Mouse (Mus musculus): ENCODE results near the gene Trpm2.

GRCm38 (mm10) chr10:77971191-77971590 is 828 bp upstream of the Trpm2 start:
- TF ChIP-seq ZMIZ1 (IDR thresholded peaks at IDR 0.05; ENCODE audit: low read depth, low read length): no peak
- no peak for TF ChIP-seq POLR2A (IDR thresholded peaks at IDR 0.05; ENCODE audit: low read depth, low read length)
- TF ChIP-seq RCOR1 (conservative IDR thresholded peaks at IDR 0.05; ENCODE audit: low read depth, low read length): no peak

Measured in CH12.LX (cell line).